Mouse (Mus musculus) embryonic stem cell, embryonic (primary cell): ENCODE measurements around the gene Cabin1.

Experiments
- CTCF ChIA-PET, 4 experiments: fragments of 300-600 bp in 2 of 4; fragments of 350-600 bp in 2 of 4; sonication (Branson Sonifier 250); formaldehyde crosslinking; loops; one replicate each; lab custom pipeline; 2022; ENCODE audit warnings: inconsistent platforms in 2 of 4; lab: Charles Lee
- POLR2A ChIA-PET, 4 experiments: fragments of 300-600 bp in 2 of 4; fragments of 350-600 bp in 2 of 4; sonication (Branson Sonifier 250); formaldehyde crosslinking; loops; one replicate each; lab custom pipeline; 2022; ENCODE audit warnings: antibody characterized with exemption in 4 of 4, inconsistent platforms in 1 of 4; lab: Charles Lee

The Cabin1 gene

DNA sequence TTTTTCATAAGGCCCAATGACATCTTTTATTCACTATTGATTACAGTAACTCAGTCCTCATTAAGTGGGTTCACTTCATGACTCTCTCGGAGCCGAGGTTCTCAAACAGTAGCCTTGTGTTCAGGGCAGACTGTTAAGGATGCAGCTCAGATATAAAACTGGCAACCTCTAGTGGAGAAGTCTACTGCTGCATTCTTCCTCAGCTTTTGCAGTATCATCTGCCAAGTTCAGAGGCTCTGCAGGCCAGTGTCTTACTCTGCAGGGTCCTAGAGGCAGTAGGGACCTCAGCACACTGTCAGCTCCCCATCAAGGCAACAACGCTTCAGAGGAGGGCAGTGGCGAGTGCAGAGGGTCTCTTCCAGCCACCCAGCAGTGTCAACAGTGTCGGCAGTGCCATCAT, 43.9 kb downstream of the Cabin1 start:
- ChIA-PET POLR2A (interaction anchor here in 2 of 4 experiments (0.6 to 1.6 kb wide), 6 partner anchors 9 to 53 kb away, joined by 3 read pairs; partner anchors contain the start of gene Ddt (in 1 of the 2)), CTCF (interaction anchor here in 2 of 4 experiments (0.8 to 1.3 kb wide), 4 partner anchors 24 to 134 kb away, joined by 3 to 4 read pairs (median 3); no protein-coding TSS in a partner anchor)

DNA sequence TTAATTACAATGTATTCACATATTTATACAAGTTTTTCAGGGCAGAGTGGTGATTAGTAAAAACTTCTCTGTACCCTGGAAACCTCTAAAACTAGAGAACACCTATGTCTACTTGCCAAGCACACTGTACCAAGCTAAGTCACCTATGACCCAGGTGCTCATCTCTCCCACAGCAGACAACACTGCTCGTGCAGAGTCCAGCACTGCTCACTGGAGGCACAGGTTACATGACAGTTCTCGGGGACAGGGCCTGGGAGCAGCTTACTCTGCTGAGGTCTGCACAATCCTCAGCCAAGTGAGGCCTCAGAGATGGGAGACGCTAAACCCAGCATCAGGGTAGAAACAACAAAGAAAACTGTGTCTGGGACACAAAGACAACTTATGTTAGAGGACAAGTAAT, 49.3 kb downstream of the Cabin1 start:
- POLR2A ChIA-PET, result no interaction called here
- CTCF ChIA-PET, result no interaction called here

- ChIA-PET CTCF (interaction anchor here (1.0 to 1.5 kb wide), 4 partner anchors 31 to 108 kb away, joined by 3 to 5 read pairs (median 4); no protein-coding TSS in a partner anchor), POLR2A (interaction anchor here in 2 of 4 experiments (0.5 to 0.7 kb wide), 2 partner anchors 11 to 65 kb away, joined by 3 read pairs; no protein-coding TSS in a partner anchor)
Measured at GRCm38 (mm10) chr10:75713026-75713425, 51.1 kb downstream of the Cabin1 start.

DNA sequence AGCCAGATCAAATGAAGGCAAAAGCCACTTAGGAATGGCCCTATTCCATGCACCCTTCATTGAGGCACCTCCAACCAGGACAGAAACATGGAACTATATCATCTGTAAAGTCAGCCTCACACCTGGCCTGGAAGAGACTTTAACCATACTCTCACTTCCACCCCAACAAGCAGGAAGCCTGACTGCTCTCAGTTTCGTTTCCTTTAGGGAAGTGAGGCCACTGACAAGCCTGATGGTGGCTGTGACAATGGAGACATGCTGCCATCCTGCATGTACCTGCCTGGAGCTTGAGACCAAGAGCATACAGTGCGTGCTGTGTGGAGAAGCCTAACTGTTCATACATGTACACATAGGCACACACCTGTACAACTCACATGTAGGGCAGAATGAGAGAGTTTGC, 53.9 kb downstream of the Cabin1 start:
- ChIA-PET POLR2A (interaction anchor here in 1 of 4 experiments (0.5 kb wide), 1 partner anchor 60 kb away, joined by 7 read pairs; no protein-coding TSS in a partner anchor), CTCF (interaction anchor here in 3 of 4 experiments (1.0 to 1.3 kb wide), 3 partner anchors 34 to 124 kb away, joined by 3 to 5 read pairs (median 4); no protein-coding TSS in a partner anchor)

GRCm38 (mm10) chr10:75709261-75709660, 54.9 kb downstream of the Cabin1 start:
- POLR2A ChIA-PET, result interaction anchor here in 2 of 4 experiments (0.7 to 1.3 kb wide), 2 partner anchors 73 to 1831 kb away, joined by 3 to 5 read pairs; no protein-coding TSS in a partner anchor
- CTCF ChIA-PET, result interaction anchor here in 3 of 4 experiments (0.6 to 1.4 kb wide), 11 partner anchors 9 to 1775 kb away, joined by 3 to 11 read pairs (median 4); partner anchors contain the start of gene Susd2 (in 1 of the 3)

DNA sequence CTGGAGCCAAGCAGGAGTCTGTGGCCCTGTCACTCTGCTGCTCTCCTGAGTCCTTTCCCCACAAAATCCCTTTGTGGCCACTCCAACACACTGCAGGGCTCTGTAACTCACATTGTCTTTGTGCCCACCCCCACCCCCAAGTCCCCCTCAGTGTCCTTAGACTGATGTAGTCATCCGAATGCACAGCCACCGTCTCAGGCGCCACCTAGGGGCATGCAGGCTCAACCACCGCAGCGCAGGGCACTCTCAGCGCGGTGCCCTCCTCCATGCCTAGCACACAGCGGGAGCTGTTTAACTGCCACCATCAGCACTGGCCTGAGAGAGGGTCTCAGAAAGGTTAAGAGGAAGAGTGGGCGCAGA, 55.5 kb downstream of the Cabin1 start:
- POLR2A ChIA-PET, result interaction anchor here (0.5 to 1.3 kb wide), 4 partner anchors 72 to 1832 kb away, joined by 3 to 5 read pairs (median 3); no protein-coding TSS in a partner anchor
- CTCF ChIA-PET, result interaction anchor here (0.6 to 1.4 kb wide), 11 partner anchors 10 to 1775 kb away, joined by 3 to 11 read pairs (median 4); partner anchors contain the start of gene Susd2 (in 1 of the 4)

DNA sequence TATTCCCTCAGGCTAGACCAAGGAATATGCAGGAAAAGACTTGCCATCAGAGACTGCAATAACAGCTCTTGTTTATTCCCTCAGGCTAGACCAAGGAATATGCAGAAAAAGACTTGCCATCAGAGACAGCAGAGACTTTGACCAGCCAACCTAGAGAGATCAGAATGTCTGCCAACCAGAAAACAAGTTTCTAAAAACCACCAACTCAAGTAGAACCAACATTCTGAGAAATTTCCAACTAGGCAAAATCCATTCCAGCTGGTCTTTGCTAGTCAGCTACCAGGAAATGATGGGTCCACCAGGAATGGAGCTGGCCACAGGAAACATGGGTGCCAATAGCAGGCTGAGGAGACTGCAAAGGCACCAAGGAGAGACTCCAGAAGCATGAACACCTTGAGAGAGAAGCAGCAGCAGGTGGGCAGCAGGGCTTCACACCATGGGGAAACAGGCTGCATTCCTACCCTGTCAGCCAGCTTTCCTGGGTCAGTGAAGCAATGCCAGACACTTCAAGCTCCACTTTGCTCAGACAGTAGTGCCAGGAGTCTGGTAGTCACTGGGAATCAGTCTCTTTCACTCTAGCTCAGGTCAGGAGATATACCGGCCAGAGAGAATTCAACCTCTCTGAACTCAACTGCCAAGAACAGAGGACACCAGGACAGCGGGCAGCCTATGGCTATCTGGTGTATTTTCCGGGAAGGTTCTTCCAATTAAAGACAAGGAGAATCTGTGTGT, 56.1 kb downstream of the Cabin1 start:
- POLR2A ChIA-PET, result interaction anchor here (0.5 to 1.3 kb wide), 6 partner anchors 72 to 1832 kb away, joined by 3 to 5 read pairs (median 3); no protein-coding TSS in a partner anchor
- CTCF ChIA-PET, result interaction anchor here in 3 of 4 experiments (0.8 to 1.4 kb wide), 6 partner anchors 65 to 122 kb away, joined by 3 to 7 read pairs (median 4); partner anchors contain the start of gene Susd2 (in 1 of the 3)

- CTCF ChIA-PET, result interaction anchor here in 2 of 4 experiments (0.6 to 1.2 kb wide), 3 partner anchors 120 to 146 kb away, joined by 3 to 5 read pairs (median 5); no protein-coding TSS in a partner anchor
Measured at GRCm38 (mm10) chr10:75706632-75707216, 57.4 kb downstream of the Cabin1 start.

GRCm38 (mm10) chr10:75705681-75706400, 58.3 kb downstream of the Cabin1 start:
- POLR2A ChIA-PET, result interaction anchor here in 1 of 4 experiments (1.0 to 1.2 kb wide), 2 partner anchors 73 to 244 kb away, joined by 3 read pairs; no protein-coding TSS in a partner anchor
- CTCF ChIA-PET, result interaction anchor here in 2 of 4 experiments (0.6 to 1.2 kb wide), 3 partner anchors 119 to 146 kb away, joined by 3 to 5 read pairs (median 3); no protein-coding TSS in a partner anchor

More at GRCm38 (mm10) chr10:75706632-75707216, 57.4 kb downstream of the Cabin1 start:
- POLR2A ChIA-PET, result interaction anchor here in 1 of 4 experiments (0.7 to 1.2 kb wide), 3 partner anchors 73 to 243 kb away, joined by 3 read pairs; no protein-coding TSS in a partner anchor

DNA sequence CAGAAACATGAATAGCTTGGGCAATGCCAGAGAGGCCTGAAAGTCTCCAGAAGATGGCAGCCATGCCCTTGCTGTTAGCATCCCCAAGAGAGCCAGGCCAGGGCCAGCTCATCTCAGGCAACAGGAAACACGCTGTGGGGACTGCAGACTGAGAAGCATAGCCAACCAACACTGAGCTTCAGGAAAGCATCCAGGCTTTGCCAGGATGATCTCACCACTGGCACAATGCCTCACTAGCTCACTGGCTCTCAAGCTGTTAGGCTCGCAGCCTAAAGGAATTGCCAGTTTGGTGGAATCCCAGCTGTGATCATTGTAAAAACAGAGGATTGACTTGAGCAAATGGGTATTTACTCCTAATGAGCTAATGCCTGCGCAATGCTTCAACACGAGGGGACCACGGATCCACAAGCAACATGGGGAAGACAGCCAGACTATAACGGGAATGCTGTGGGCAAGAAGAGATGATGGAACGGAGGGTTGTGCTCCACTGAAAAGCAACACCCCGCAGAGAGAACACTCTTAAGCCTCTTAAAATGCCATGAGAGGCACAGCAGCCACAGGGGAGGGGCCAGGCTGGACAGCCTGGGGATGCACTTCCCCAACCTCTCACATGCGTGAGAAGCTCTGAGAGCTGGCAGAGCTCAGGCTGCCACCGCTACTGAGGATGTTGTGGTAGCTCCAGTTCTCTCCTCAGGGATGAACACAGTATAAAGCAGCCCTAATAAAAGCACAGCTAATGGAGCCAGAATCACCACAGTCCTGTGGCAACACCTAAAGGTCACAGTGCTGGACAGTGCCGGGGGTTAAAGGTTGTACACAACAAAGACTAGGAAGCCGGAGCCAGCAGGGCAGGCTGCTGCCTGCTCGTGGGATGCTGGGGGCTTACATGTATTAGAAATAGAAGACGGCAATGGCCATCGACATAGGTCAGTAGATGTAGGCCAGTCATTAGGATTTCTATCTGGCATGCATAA, 59.6 kb downstream of the Cabin1 start:
- ChIA-PET POLR2A (interaction anchor here in 2 of 4 experiments (0.5 to 1.1 kb wide), 2 partner anchors 39 to 69 kb away, joined by 3 to 5 read pairs; no protein-coding TSS in a partner anchor), CTCF (interaction anchor here in 3 of 4 experiments (0.5 to 2.1 kb wide), 12 partner anchors 39 to 324 kb away, joined by 3 to 6 read pairs (median 3); partner anchors contain the start of gene Smarcb1 (in 1 of the 3))

DNA sequence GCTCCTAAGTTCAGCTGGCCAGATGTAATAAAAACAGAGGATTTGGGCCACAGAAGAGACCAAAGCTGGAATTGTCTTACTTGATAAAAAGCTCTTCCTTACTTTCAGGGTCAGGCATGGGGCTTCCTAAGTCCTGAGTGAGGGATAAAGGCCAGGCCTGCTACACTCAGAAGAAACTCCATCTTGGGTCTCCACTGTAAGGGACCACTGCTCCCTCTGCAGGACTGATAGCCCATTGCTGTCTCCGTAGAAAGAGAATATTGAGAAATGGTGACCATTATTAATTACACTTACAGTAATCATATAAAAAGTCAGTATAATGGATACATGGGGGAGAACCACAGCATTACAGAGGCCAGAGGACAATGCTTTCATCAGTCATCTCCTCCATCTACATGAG, 60.6 kb downstream of the Cabin1 start:
- POLR2A ChIA-PET, result interaction anchor here in 2 of 4 experiments (0.5 to 1.1 kb wide), 4 partner anchors 54 to 117 kb away, joined by 3 to 5 read pairs (median 3); no protein-coding TSS in a partner anchor
- CTCF ChIA-PET, result interaction anchor here in 3 of 4 experiments (1.0 to 2.1 kb wide), 6 partner anchors 40 to 218 kb away, joined by 3 to 6 read pairs (median 4); partner anchors contain the start of gene Smarcb1 (in 1 of the 3)

- CTCF ChIA-PET, result interaction anchor here in 2 of 4 experiments (1.2 to 2.1 kb wide), 2 partner anchors 41 to 67 kb away, joined by 5 to 6 read pairs; no protein-coding TSS in a partner anchor
Measured at GRCm38 (mm10) chr10:75702494-75702893, 61.6 kb downstream of the Cabin1 start.

DNA sequence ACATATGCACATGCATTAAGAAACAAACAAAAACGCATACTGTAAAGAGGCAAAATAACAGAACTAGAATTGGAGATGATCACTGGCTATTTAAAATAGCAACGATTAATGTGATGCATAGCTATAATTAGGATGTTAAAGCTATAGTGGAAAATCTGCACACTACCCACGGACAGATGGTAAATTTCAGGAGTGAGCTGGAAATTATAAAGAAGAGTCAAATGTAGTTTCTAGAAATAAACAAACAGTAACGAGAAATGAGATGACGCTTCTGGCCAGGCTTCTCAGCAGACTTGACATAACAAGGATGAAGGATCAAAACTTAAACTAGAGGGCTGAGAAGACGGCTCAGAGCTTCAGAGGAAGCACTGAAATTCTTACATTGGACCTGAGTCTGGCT, 62.9 kb downstream of the Cabin1 start:
- ChIA-PET CTCF (interaction anchor here in 1 of 4 experiments (0.9 kb wide), 1 partner anchor 80 kb away, joined by 4 read pairs; no protein-coding TSS in a partner anchor), POLR2A (interaction anchor here in 1 of 4 experiments (1.0 to 1.4 kb wide), 2 partner anchors 10 to 37 kb away, joined by 3 to 4 read pairs; no protein-coding TSS in a partner anchor)

More at GRCm38 (mm10) chr10:75702494-75702893, 61.6 kb downstream of the Cabin1 start:
- POLR2A ChIA-PET, result interaction anchor here in 2 of 4 experiments (0.7 to 1.4 kb wide), 4 partner anchors 9 to 116 kb away, joined by 3 to 4 read pairs (median 3); no protein-coding TSS in a partner anchor

GRCm38 (mm10) chr10:75697693-75698092, 66.4 kb downstream of the Cabin1 start:
- CTCF ChIA-PET, result no interaction called here
- POLR2A ChIA-PET, result no interaction called here

GRCm38 (mm10) chr10:75696597-75697355, 67.4 kb downstream of the Cabin1 start:
- ChIA-PET CTCF (no interaction called here), POLR2A (interaction anchor here in 3 of 4 experiments (0.6 to 1.1 kb wide), 4 partner anchors 53 to 305 kb away, joined by 3 to 9 read pairs (median 4); partner anchors contain the start of gene Susd2 (in 1 of the 3))
